Mouse (Mus musculus): Measurements from ENCODE around the gene Arhgap6.

- TF ChIP-seq POLR2A (IDR thresholded peaks at IDR 0.05; ENCODE audit: low read depth, low read length): no peak
- TF ChIP-seq CTCF (IDR thresholded peaks at IDR 0.05; ENCODE audit: extremely low read depth, insufficient read depth, insufficient read length, insufficient replicate concordance): no peak
Measured at GRCm38 (mm10) chrX:169325929-169326595, 531.2 kb downstream of the Arhgap6 start.
